Mouse (Mus musculus) CH12.LX (cell line): ENCODE measurements around the gene Cpne8. TPM values are rescaled to one million over a fixed set of nuclear protein-coding genes. Genes with fewer than 3 reads are reported as not detected.

Experiments
- DNase-seq: peaks from one replicate; pipeline ENCODE4 v3.0.0-alpha.2; 2013; ENCODE audit errors: extremely low read depth
- H3K27ac ChIP-seq: 2 replicates; pipeline ENCODE4 v1.5.1; 2012; ENCODE audit warnings: low read depth, mild to moderate bottlenecking, control low read depth, moderate library complexity; ENCODE audit not compliant: insufficient read depth
- H3K27me3 ChIP-seq: replicated peaks from 2 replicates; pipeline ENCODE3; 2012; ENCODE audit warnings: inconsistent platforms
- H3K36me3 ChIP-seq, 2 experiments: replicated peaks in 1 of 2; 2 replicates each; pipeline versions ENCODE3 to v1.6.1; 2012; ENCODE audit warnings: inconsistent platforms in 1 of 2, low read length in 1 of 2, mild to moderate bottlenecking in 1 of 2, mixed read lengths in 1 of 2, moderate library complexity in 1 of 2; ENCODE audit not compliant: control insufficient read depth in 1 of 2, insufficient read depth in 1 of 2
- H3K4me1 ChIP-seq, 2 experiments: 2 replicates each; pipeline ENCODE4 v1.6.1; 2012; ENCODE audit warnings: inconsistent platforms in 1 of 2, moderate library complexity in 1 of 2; ENCODE audit not compliant: insufficient read depth in 2 of 2, control insufficient read depth in 1 of 2
- H3K4me2 ChIP-seq: 2 replicates; pipeline ENCODE4 v1.6.1; 2012; ENCODE audit warnings: low read depth, mild to moderate bottlenecking, control low read depth; ENCODE audit not compliant: poor library complexity, insufficient read depth, severe bottlenecking
- H3K4me3 ChIP-seq, 3 experiments: fragments of 150-350 bp in 1 of 3; sonication (generic) in 1 of 3; replicated peaks in 1 of 3; 2 replicates each; pipeline versions ENCODE3 to v1.5.1; 2011 to 2012; ENCODE audit warnings: low read depth in 2 of 3, low read length in 2 of 3, mild to moderate bottlenecking in 2 of 3, moderate library complexity in 2 of 3, control low read depth in 1 of 3, improper control_type of control experiment in 1 of 3, inconsistent platforms in 1 of 3, mixed read lengths in 1 of 3; ENCODE audit not compliant: poor library complexity in 1 of 3
- H3K79me2 ChIP-seq: replicated peaks from 2 replicates; pipeline ENCODE4 v1.6.1; 2012; ENCODE audit warnings: mild to moderate bottlenecking, moderate library complexity; ENCODE audit not compliant: control insufficient read depth, poor library complexity, insufficient read depth, severe bottlenecking; ENCODE audit errors: extremely low read depth
- H3K9ac ChIP-seq: 2 replicates; pipeline ENCODE4 v1.6.1; 2012; ENCODE audit warnings: low read depth, mild to moderate bottlenecking, control low read depth, moderate library complexity; ENCODE audit not compliant: insufficient read depth
- H3K9me3 ChIP-seq: replicated peaks from 2 replicates; pipeline ENCODE3; 2012; ENCODE audit warnings: low read length, inconsistent platforms, mixed read lengths
- BHLHE40 ChIP-seq: IDR thresholded peaks from 2 replicates; pipeline ENCODE4 v1.6.1; 2011; ENCODE audit warnings: mild to moderate bottlenecking, low read depth, low read length, improper control_type of control experiment
- CHD1 ChIP-seq: IDR thresholded peaks from 2 replicates; pipeline ENCODE4 v1.6.1; 2012; ENCODE audit warnings: low read depth, low read length, improper control_type of control experiment, inconsistent platforms
- CHD2 ChIP-seq: IDR thresholded peaks from 2 replicates; pipeline ENCODE4 v1.6.1; 2011; ENCODE audit warnings: low read length, improper control_type of control experiment
- CTCF ChIP-seq, 2 experiments: IDR thresholded peaks in 1 of 2; conservative IDR thresholded peaks in 1 of 2; 2 replicates each; pipeline ENCODE4 v1.5.1; 2011 to 2012; ENCODE audit warnings: low read depth in 2 of 2, low read length in 2 of 2, improper control_type of control experiment in 1 of 2, inconsistent platforms in 1 of 2, mild to moderate bottlenecking in 1 of 2, moderate library complexity in 1 of 2
- ELF1 ChIP-seq: IDR thresholded peaks from 2 replicates; pipeline ENCODE4 v1.6.1; 2014; ENCODE audit warnings: low read depth, mild to moderate bottlenecking, inconsistent platforms, low read length, improper control_type of control experiment
- ETS1 ChIP-seq: conservative IDR thresholded peaks from 2 replicates; pipeline ENCODE4 v1.6.1; 2012; ENCODE audit warnings: low read depth, mild to moderate bottlenecking, inconsistent platforms, low read length, improper control_type of control experiment, moderate library complexity
- GABPA ChIP-seq: IDR thresholded peaks from 2 replicates; pipeline ENCODE4 v1.6.1; 2012; ENCODE audit warnings: low read depth, low read length, improper control_type of control experiment, inconsistent platforms; ENCODE audit not compliant: insufficient replicate concordance
- HCFC1 ChIP-seq: IDR thresholded peaks from 2 replicates; pipeline ENCODE4 v1.6.1; 2012; ENCODE audit warnings: low read depth, mild to moderate bottlenecking, inconsistent platforms, low read length, improper control_type of control experiment
- JUND ChIP-seq: conservative IDR thresholded peaks from 2 replicates; pipeline ENCODE4 v1.6.1; 2011; ENCODE audit warnings: low read depth, low read length, improper control_type of control experiment
- KAT2A ChIP-seq: IDR thresholded peaks from 2 replicates; pipeline ENCODE4 v1.6.1; 2012; ENCODE audit warnings: low read length, improper control_type of control experiment, inconsistent platforms; ENCODE audit not compliant: insufficient replicate concordance
- MAFK ChIP-seq: IDR thresholded peaks from 2 replicates; pipeline ENCODE4 v1.6.1; 2011; ENCODE audit warnings: low read length, improper control_type of control experiment; ENCODE audit not compliant: insufficient replicate concordance
- MAX ChIP-seq: IDR thresholded peaks from 2 replicates; pipeline ENCODE4 v1.6.1; 2011; ENCODE audit warnings: low read length, improper control_type of control experiment
- MAZ ChIP-seq: IDR thresholded peaks from 2 replicates; pipeline ENCODE4 v1.6.1; 2012; ENCODE audit warnings: low read depth, mild to moderate bottlenecking, inconsistent platforms, low read length, improper control_type of control experiment, moderate library complexity
- MEF2A ChIP-seq: IDR thresholded peaks from 2 replicates; pipeline ENCODE4 v1.6.1; 2014; ENCODE audit warnings: low read depth, mild to moderate bottlenecking, inconsistent platforms, low read length, improper control_type of control experiment, borderline replicate concordance
- MXI1 ChIP-seq: IDR thresholded peaks from 2 replicates; pipeline ENCODE4 v1.6.1; 2011; ENCODE audit warnings: mild to moderate bottlenecking, low read depth, low read length, improper control_type of control experiment
- NRF1 ChIP-seq: IDR thresholded peaks from 2 replicates; pipeline ENCODE4 v1.6.1; 2014; ENCODE audit warnings: low read depth, mild to moderate bottlenecking, inconsistent platforms, low read length, improper control_type of control experiment, moderate library complexity
- POLR2A ChIP-seq: IDR thresholded peaks from 2 replicates; pipeline ENCODE4 v1.6.1; 2011; ENCODE audit warnings: low read depth, mild to moderate bottlenecking, improper control_type of control experiment, low read length
- POLR2AphosphoS2 ChIP-seq: IDR thresholded peaks from 2 replicates; pipeline ENCODE4 v1.6.1; 2011; ENCODE audit warnings: low read depth, low read length, improper control_type of control experiment
- RAD21 ChIP-seq: IDR thresholded peaks from 2 replicates; pipeline ENCODE4 v1.6.1; 2011; ENCODE audit warnings: low read depth, mild to moderate bottlenecking, low read length, improper control_type of control experiment, moderate library complexity
- SIN3A ChIP-seq: IDR thresholded peaks from 2 replicates; pipeline ENCODE4 v1.6.1; 2012; ENCODE audit warnings: low read length, improper control_type of control experiment, inconsistent platforms
- SMC3 ChIP-seq: IDR thresholded peaks from 2 replicates; pipeline ENCODE4 v1.6.1; 2011; ENCODE audit warnings: low read depth, low read length, improper control_type of control experiment
- TBP ChIP-seq: conservative IDR thresholded peaks from 2 replicates; pipeline ENCODE4 v1.6.1; 2011; ENCODE audit warnings: low read depth, low read length, improper control_type of control experiment
- UBTF ChIP-seq: IDR thresholded peaks from 2 replicates; pipeline ENCODE4 v1.6.1; 2012; ENCODE audit warnings: low read depth, mild to moderate bottlenecking, inconsistent platforms, low read length, improper control_type of control experiment, moderate library complexity
- USF1 ChIP-seq: IDR thresholded peaks from 2 replicates; pipeline ENCODE4 v1.6.1; 2014; ENCODE audit warnings: low read depth, mild to moderate bottlenecking, inconsistent platforms, low read length, improper control_type of control experiment
- ZC3H11A ChIP-seq: IDR thresholded peaks from 2 replicates; pipeline ENCODE4 v1.6.1; 2012; ENCODE audit warnings: low read depth, mild to moderate bottlenecking, inconsistent platforms, low read length, improper control_type of control experiment
- ZKSCAN1 ChIP-seq: IDR thresholded peaks from 2 replicates; pipeline ENCODE4 v1.6.1; 2012; ENCODE audit warnings: low read depth, inconsistent platforms, low read length, improper control_type of control experiment, borderline replicate concordance
- ZMIZ1 ChIP-seq: IDR thresholded peaks from 2 replicates; pipeline ENCODE4 v1.6.1; 2012; ENCODE audit warnings: low read depth, mild to moderate bottlenecking, inconsistent platforms, low read length, improper control_type of control experiment
- dilution Hi-C: fragments of 300-500 bp; cut with MboI; formaldehyde crosslinking; loops from 2 replicates; pipeline ENCODE4 v1.14.3; 2020; ENCODE audit warnings: low sequenced_read_pairs; ENCODE audit not compliant: extremely low pct_unique_long_range_greater_than_20kb, extremely low pct_ligation_motif_present
- in situ Hi-C: fragments of 300-500 bp; cut with MboI; formaldehyde crosslinking; loops from 3 replicates; pipeline ENCODE4 v1.14.3; 2019; ENCODE audit warnings: low sequenced_read_pairs, low pct_ligation_motif_present, low pct_unique_long_range_greater_than_20kb, mixed read lengths
- polyA plus RNA-seq: library from polyadenylated mRNA; unstranded; fragments of >175 nt; gene quantifications from 2 replicates; pipeline ENCODE4 v1.2.1, GENCODE M21; 2012; ENCODE audit warnings: low read depth; ENCODE audit not compliant: insufficient read length
- total RNA-seq, 2 experiments: library from RNA; depleted of rRNA; stranded (reverse); fragments of 300-350 nt in 1 of 2; fragments of >200 nt in 1 of 2; gene quantifications; 2 replicates each; pipeline ENCODE4 v1.2.3; 2012 to 2014

Gene Cpne8
- total and polyA plus RNA-seq, 3 experiments, result 0.66 to 7.1 (median 1.2) TPM

- no peak for TF ChIP-seq BHLHE40
- no peak for TF ChIP-seq KAT2A
- TF ChIP-seq MEF2A, result no peak
These were observed 33.4 kb downstream of the Cpne8 start (continued) for GRCm38 (mm10) chr15:90645828-90646227.

GRCm38 (mm10) chr15:90624201-90624600 is 55.0 kb downstream of the Cpne8 start:
- no peaks in the 10 kb centered on the region for H3K36me3 ChIP-seq
- H3K27me3 ChIP-seq, result no peaks in the 10 kb centered on the region
- H3K4me3 ChIP-seq, result no peak overlapping the region
- no peak overlapping the region for H3K4me2 ChIP-seq
- H3K4me1 ChIP-seq, result no peaks in the 10 kb centered on the region
- in situ Hi-C loops (no loop called here), dilution Hi-C loops (no loop called here)
- no peak for DNase-seq
- TF ChIP-seq ZC3H11A (no peak), KAT2A (no peak), ZMIZ1 (no peak), POLR2A (no peak), SIN3A (no peak), MAZ (no peak), NRF1 (no peak), ELF1 (no peak), CHD2 (no peak), HCFC1 (no peak), RAD21 (no peak), UBTF (no peak), SMC3 (no peak), ZKSCAN1 (no peak), USF1 (no peak), TBP (no peak), MXI1 (no peak), GABPA (no peak)
- no peaks in the 10 kb centered on the region for H3K79me2 ChIP-seq
- H3K9me3 ChIP-seq, result peaks cover 36% of the 10 kb centered on the region
- H3K9ac ChIP-seq, result no peak overlapping the region
- H3K27ac ChIP-seq, result no peak overlapping the region

- Histone ChIP-seq H3K9me3 (peaks cover 36% of the 10 kb centered on the region), H3K36me3 (no peaks in the 10 kb centered on the region), H3K9ac (no peak overlapping the region), H3K27me3 (no peaks in the 10 kb centered on the region), H3K4me2 (no peak overlapping the region), H3K27ac (no peak overlapping the region), H3K4me1 (no peaks in the 10 kb centered on the region), H3K4me3 (no peak overlapping the region), H3K79me2 (no peaks in the 10 kb centered on the region)
- in situ Hi-C loops (no loop called here), dilution Hi-C loops (no loop called here)
- TF ChIP-seq MAFK (no peak), CHD1 (no peak), NRF1 (no peak), UBTF (no peak), ZC3H11A (no peak), USF1 (no peak), POLR2A (no peak), SMC3 (no peak), ETS1 (no peak), POLR2AphosphoS2 (no peak), TBP (no peak), ZMIZ1 (no peak), MAX (no peak), CTCF (conservative IDR thresholded peaks at IDR 0.05 in 1 of 2, IDR thresholded peaks at IDR 0.05 in 1 of 2; ENCODE audit: low read depth in 2 of 2, low read length in 2 of 2) (no peak), MAZ (no peak), KAT2A (no peak), CHD2 (no peak), JUND (no peak), RAD21 (no peak)
- no peak for DNase-seq
These were observed 57.2 kb downstream of the Cpne8 start for GRCm38 (mm10) chr15:90622005-90622404.
